Mouse (Mus musculus) forebrain, embryonic 15.5 days (tissue): ENCODE data around the gene Scfd2. TPM values are rescaled to one million over a fixed set of nuclear protein-coding genes. Genes with fewer than 3 reads are reported as not detected.

Experiments
- ATAC-seq: fragments of 200-750 bp; cut with Nextera tagmentation; replicated peaks from 2 replicates; pipeline ENCODE4 v1.8.0; 2017; ENCODE audit warnings: mild to moderate bottlenecking, moderate TSS enrichment, moderate library complexity
- H3K27ac ChIP-seq: fragments of 300-500 bp; sonication (generic); replicated peaks from 2 replicates; pipeline ENCODE4 v1.5.1; 2015; ENCODE audit warnings: mild to moderate bottlenecking, inconsistent platforms
- H3K27me3 ChIP-seq: fragments of 300-500 bp; sonication (generic); 2 replicates; pipeline ENCODE4 v1.6.1; 2015; ENCODE audit warnings: inconsistent platforms
- H3K36me3 ChIP-seq: fragments of 300-500 bp; sonication (generic); 2 replicates; pipeline ENCODE4 v1.6.1; 2015; ENCODE audit warnings: mild to moderate bottlenecking, inconsistent platforms
- H3K4me1 ChIP-seq: fragments of 300-500 bp; sonication (generic); 2 replicates; pipeline ENCODE4 v1.6.1; 2015; ENCODE audit warnings: inconsistent platforms
- H3K4me2 ChIP-seq: fragments of 300-500 bp; sonication (generic); replicated peaks from 2 replicates; pipeline ENCODE4 v1.6.1; 2015; ENCODE audit warnings: mild to moderate bottlenecking, inconsistent platforms
- H3K4me3 ChIP-seq: fragments of 300-500 bp; sonication (generic); 2 replicates; pipeline ENCODE4 v1.5.1; 2015; ENCODE audit warnings: mild to moderate bottlenecking, inconsistent platforms
- H3K9ac ChIP-seq: fragments of 300-500 bp; sonication (generic); replicated peaks from 2 replicates; pipeline ENCODE4 v1.6.1; 2015; ENCODE audit warnings: mild to moderate bottlenecking, inconsistent platforms
- H3K9me3 ChIP-seq: fragments of 300-500 bp; sonication (generic); 2 replicates; pipeline ENCODE4 v1.6.1; 2016; ENCODE audit warnings: inconsistent platforms
- WGBS: fragments of 180-500 bp; shearing (Covaris S2); methylation state at CpG from one replicate; pipeline ENCODE4 v1.1.7; 2015; ENCODE audit warnings: mixed read lengths; 5-methylcytosine and 5-hydroxymethylcytosine counted together
- polyA plus RNA-seq: library from polyadenylated mRNA; unstranded; fragments of >200 nt; fragmentation: Nextera tagmentation; extraction: Ambion mirVana; gene quantifications from 2 replicates; pipeline ENCODE4 v1.2.1, GENCODE M21; 2015

The Scfd2 gene
- polyA plus RNA-seq, 1 experiment from 2014 or later, result 24.7 TPM

DNA sequence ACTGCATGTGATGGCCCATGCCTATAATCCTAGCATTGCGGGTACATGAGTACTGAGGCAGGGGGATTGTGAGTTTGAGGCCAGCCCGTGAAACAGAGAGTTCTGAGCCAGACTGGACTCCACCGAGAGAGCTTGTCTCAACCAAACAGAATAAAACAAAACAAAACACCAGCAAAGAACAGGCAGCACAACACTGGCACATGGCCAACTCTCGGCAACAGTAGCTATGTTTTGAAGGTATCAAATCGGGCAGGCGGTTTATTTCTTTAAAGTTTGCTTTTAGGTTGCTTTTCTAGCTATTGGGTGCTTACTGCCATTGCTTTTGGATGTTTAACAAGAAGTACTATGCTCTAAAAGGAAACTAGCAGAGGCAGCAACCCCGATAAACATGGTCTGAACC lies 251.9 kb downstream of the Scfd2 start:
- H3K4me2 ChIP-seq, result no peak overlapping the region
- no peaks in the 10 kb centered on the region for H3K9me3 ChIP-seq
- no peaks in the 10 kb centered on the region for H3K27me3 ChIP-seq
- WGBS, result 53% methylated on average over 7 of the region's 7 CpGs
- ATAC-seq, result no peak
- 0 out of 2 replicates have a peak, but pooled peaks cover 12% of the 10 kb centered on the region for H3K4me1 ChIP-seq
- H3K9ac ChIP-seq, result no peak overlapping the region
- H3K27ac ChIP-seq, result no peak overlapping the region
- H3K4me3 ChIP-seq, result no peak overlapping the region
- H3K36me3 ChIP-seq, result no peaks in the 10 kb centered on the region

DNA sequence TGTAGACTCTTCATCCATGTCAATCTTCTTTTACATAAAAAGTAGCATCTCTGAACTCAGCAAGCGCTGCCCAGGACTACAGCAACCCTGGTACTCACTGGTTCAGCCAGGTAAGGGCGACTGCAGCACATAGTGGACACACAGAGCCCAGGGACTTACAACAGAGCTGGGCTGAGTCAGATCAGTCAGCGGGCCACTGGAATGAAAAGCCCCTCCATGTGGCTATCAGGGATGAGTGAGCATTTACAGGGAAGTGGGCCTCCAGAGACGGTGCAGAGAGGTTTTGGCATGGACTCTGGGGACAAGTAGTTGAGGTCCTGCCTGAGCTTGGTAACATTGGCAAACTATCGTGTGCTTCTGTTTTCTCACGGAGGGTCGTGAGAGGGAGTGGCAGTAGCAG lies 253.1 kb downstream of the Scfd2 start:
- H3K4me1 ChIP-seq, result 0 out of 2 replicates have a peak, but pooled peaks cover 12% of the 10 kb centered on the region
- no peaks in the 10 kb centered on the region for H3K27me3 ChIP-seq
- no peak overlapping the region for H3K4me2 ChIP-seq
- 78% methylated on average over 7 of the region's 7 CpGs for WGBS
- no peak overlapping the region for H3K27ac ChIP-seq
- no peak for ATAC-seq
- H3K9ac ChIP-seq, result no peak overlapping the region
- H3K4me3 ChIP-seq, result no peak overlapping the region
- H3K9me3 ChIP-seq, result no peaks in the 10 kb centered on the region
- no peaks in the 10 kb centered on the region for H3K36me3 ChIP-seq

DNA sequence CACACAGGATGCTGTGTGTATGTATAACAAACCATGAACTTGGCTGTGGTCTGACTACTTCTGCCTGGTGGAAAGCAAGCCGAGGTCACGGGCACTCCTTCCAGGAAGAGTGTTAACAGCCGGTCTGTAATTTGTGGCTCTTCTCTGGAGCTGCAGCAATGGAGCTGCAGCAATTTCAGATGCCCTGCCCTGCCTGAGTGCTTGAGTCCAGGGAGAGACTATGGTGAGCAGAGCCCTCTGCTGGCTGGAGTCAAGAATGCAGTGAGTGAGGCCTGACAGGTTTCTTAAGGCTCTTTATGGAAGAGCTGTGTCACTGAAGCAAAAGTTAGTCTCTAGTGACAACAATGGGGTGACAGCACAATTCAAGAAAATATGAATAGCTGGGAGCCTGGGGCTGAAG lies 253.8 kb downstream of the Scfd2 start:
- Histone ChIP-seq H3K27ac (no peak overlapping the region; the same call in 1 of the 2 replicates), H3K4me3 (no peak overlapping the region), H3K9me3 (no peaks in the 10 kb centered on the region), H3K36me3 (no peaks in the 10 kb centered on the region), H3K27me3 (no peaks in the 10 kb centered on the region), H3K4me2 (no peak overlapping the region), H3K4me1 (peaks cover 13% of the 10 kb centered on the region), H3K9ac (no peak overlapping the region)
- peak; percentile 78 for ATAC-seq
- 6% methylated on average over 3 of the region's 3 CpGs for WGBS

DNA sequence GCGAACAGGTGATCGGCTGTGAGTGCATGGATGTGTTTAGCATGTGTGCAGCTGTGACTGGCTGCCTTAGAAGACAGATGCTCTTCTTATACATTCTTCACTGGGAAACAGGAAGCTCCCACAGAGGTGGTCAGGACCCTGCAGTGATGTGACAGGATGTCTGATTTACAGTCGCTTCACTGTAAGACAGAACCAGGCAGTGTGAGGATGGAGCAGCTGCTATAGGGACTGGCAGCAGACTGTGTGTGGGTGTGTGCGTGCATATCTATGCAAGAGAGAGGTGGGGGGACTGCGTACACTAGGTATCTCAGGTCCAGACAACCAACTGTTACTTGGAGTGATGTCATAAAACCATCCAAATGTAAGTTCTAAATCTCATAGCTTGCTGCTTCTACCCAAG lies 254.3 kb downstream of the Scfd2 start:
- Histone ChIP-seq H3K27ac (no peak overlapping the region; the same call in 1 of the 2 replicates), H3K4me2 (no peak overlapping the region), H3K9me3 (no peaks in the 10 kb centered on the region), H3K27me3 (no peaks in the 10 kb centered on the region), H3K36me3 (no peaks in the 10 kb centered on the region), H3K9ac (no peak overlapping the region), H3K4me1 (peaks cover 18% of the 10 kb centered on the region), H3K4me3 (no peak overlapping the region)
- WGBS, result 86% methylated on average over 5 of the region's 5 CpGs
- ATAC-seq, result peak; percentile 60

DNA sequence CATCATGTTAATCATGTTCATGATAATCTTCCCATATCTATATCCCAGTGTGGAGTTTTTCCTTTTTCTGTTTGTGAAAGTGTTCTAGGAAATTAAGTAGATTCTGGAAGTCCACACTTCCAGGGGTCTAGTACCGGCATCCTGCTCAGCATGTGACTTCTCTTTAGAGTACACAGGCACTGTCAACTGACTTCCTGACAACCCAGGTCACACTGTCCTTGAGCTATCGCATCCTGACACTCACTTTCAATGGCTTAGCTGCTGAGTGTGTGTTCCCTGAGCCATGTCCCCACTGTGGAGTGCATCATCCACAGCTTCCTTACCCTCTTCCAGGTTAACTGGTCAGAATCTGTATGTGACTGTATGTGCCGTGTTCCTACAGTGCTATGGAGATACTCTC lies 258.2 kb downstream of the Scfd2 start:
- WGBS, result 88% methylated on average over 3 of the region's 3 CpGs
- ATAC-seq, result no peak
- Histone ChIP-seq H3K9ac (no peak overlapping the region), H3K4me2 (no peak overlapping the region), H3K27ac (no peak overlapping the region), H3K36me3 (no peaks in the 10 kb centered on the region), H3K4me3 (no peak overlapping the region), H3K27me3 (no peaks in the 10 kb centered on the region), H3K4me1 (peaks cover 13% of the 10 kb centered on the region), H3K9me3 (no peaks in the 10 kb centered on the region)

DNA sequence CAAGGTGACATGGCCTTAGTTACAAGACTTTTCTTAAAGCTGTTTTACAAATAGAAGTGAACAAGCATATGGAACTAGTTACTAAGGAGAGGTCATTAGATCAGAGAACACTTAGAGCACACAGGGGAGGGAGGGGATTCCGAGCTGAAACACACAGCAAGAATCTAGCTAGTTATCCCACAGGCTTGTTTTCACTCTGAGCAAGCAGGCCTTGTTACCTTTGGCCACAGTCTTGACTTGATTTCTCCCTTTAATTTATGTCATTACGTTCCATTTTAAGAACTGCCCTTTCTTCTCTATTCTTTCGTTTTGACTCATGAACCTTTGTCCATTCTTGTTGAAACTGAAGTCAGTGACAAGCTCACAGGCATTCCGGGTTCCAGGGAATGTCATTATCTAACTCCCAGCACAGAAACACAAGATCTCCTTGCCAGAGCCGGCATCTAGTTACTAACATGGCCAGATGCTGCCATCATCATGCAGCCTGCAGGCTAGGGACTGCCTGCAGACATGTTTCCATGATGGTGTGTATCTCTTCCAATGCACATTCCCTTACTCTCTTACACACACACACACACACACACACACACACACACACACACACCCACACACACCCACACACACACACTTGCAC lies 263.7 kb downstream of the Scfd2 start:
- H3K9ac ChIP-seq, result no peak overlapping the region
- H3K27ac ChIP-seq, result no peak overlapping the region
- 58% methylated on average over 5 of the region's 5 CpGs for WGBS
- no peaks in the 10 kb centered on the region for H3K27me3 ChIP-seq
- peaks cover 15% of the 10 kb centered on the region for H3K4me1 ChIP-seq
- H3K4me3 ChIP-seq, result no peak overlapping the region
- H3K4me2 ChIP-seq, result no peak overlapping the region
- no peak for ATAC-seq
- H3K36me3 ChIP-seq, result no peaks in the 10 kb centered on the region
- H3K9me3 ChIP-seq, result no peaks in the 10 kb centered on the region

DNA sequence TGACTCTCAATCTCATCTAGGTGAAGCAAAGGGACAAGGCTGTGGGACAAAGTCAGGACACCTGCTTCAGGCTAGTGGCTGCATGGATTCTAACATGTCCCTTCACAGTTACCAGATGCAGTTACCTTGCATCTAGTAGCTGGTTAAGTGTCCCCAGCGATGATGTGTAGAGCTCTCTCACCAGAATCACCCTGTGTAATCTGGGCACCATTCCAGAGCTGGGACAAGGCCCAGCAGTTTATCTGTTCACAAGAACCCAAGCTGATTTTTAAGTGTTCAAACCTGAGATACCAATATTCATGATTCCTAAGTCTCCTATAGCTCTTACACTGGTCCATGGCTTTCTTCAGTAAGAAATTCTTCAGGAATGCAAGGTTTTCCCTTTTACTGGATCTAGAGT lies 264.4 kb downstream of the Scfd2 start:
- no peak for ATAC-seq
- 79% methylated on average over 1 of the region's 1 CpGs for WGBS

DNA sequence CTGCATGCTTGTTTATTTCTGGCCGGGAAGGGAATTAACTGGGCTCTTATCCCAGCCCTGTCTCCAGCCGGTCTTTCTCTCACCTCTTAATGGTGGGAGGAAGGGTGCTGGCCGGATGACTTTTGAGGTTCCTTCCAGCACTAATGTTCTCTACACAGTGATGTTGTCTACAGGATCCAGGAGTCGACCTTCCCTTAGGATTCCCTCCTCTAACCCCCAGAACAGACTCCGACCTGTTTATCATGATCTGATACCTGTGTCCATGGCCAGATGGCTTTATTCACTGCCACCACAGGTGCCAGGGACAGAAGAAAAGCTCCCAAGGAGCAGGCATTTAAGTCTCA lies 265.1 kb downstream of the Scfd2 start:
- H3K4me3 ChIP-seq, result no peak overlapping the region

More for the DNA sequence above, 264.4 kb downstream of the Scfd2 start:
- Histone ChIP-seq H3K4me1 (peaks cover 9% of the 10 kb centered on the region), H3K4me3 (no peak overlapping the region), H3K9me3 (no peaks in the 10 kb centered on the region), H3K9ac (no peak overlapping the region), H3K36me3 (no peaks in the 10 kb centered on the region), H3K27me3 (no peaks in the 10 kb centered on the region), H3K27ac (no peak overlapping the region), H3K4me2 (no peak overlapping the region)

DNA sequence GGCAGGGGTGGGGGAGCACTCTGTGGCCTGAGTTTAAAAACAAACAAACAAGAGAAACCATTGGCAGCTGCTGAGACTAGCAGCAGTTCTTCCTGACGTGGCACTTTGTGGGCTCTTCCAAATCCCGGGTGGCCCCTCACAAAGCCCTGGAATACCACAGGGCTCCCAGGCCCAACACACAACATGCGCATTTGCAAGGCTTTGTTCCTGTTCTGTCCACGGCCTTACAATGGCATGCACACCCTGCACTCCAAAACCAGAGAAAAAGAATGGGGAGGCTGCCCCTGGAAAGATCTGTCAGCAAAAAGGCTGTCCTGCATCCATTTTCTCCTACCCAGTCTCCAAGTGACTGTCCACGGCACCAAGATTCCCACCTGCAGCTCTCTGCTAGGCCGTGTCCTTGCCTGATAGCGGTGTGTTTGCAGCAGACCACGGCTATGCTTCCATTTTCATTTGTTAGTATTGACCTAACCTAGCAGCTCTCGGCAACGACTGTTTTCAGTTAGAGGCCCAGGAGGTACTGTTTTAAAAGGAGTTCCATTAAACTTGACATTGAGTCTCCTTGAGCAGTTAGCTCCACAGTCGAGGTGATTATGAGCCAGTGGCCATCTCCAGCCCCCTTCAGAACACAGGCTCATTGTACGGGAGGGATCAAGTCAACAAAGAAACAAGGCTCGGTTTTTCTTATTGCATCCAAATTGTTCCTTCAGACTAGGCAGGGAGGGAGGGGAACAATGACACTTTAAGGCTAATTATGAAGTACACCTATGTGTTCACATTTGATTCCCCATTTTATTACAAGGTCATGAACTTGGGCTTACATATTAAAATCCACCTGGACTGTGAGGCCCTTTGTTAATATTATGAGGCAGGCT lies 265.7 kb downstream of the Scfd2 start:
- ATAC-seq, result no peak
- Histone ChIP-seq H3K27ac (no peak overlapping the region), H3K9ac (no peak overlapping the region), H3K9me3 (no peaks in the 10 kb centered on the region), H3K4me3 (no peak overlapping the region), H3K4me1 (peaks cover 13% of the 10 kb centered on the region), H3K27me3 (no peaks in the 10 kb centered on the region), H3K36me3 (no peaks in the 10 kb centered on the region), H3K4me2 (no peak overlapping the region)
- 33% methylated on average over 13 of the region's 13 CpGs for WGBS

More for the DNA sequence above, 265.1 kb downstream of the Scfd2 start:
- no peak for ATAC-seq
- peaks cover 9% of the 10 kb centered on the region for H3K4me1 ChIP-seq
- no peak overlapping the region for H3K9ac ChIP-seq
- H3K9me3 ChIP-seq, result no peaks in the 10 kb centered on the region
- no peak overlapping the region for H3K27ac ChIP-seq
- no peaks in the 10 kb centered on the region for H3K27me3 ChIP-seq
- 59% methylated on average over 5 of the region's 5 CpGs for WGBS
- H3K4me2 ChIP-seq, result no peak overlapping the region
- H3K36me3 ChIP-seq, result no peaks in the 10 kb centered on the region

DNA sequence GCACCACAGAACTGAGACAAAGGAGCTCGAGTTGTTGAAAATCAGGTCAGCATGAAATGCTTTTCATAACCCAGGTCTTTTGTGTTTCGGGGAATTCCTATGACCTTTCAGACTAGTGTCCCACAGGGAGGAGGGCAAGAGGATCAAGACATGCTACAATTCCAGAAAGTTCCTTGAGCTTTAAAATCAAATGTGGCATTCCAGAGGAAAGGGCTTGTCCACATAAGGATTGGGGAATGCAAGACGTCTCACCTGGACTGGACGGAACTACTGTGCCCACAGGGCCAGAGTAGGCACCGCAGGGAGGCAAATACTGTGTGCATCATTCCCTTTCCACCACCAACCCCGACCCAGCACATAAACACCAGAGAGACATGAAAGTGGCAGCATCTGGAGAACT lies 266.4 kb downstream of the Scfd2 start:
- Histone ChIP-seq H3K4me1 (peaks cover 20% of the 10 kb centered on the region), H3K9me3 (no peaks in the 10 kb centered on the region), H3K4me3 (no peak overlapping the region), H3K27ac (no peak overlapping the region), H3K36me3 (no peaks in the 10 kb centered on the region), H3K27me3 (no peaks in the 10 kb centered on the region), H3K9ac (no peak overlapping the region), H3K4me2 (no peak overlapping the region)
- ATAC-seq, result no peak
- WGBS, result 66% methylated on average over 6 of the region's 6 CpGs

DNA sequence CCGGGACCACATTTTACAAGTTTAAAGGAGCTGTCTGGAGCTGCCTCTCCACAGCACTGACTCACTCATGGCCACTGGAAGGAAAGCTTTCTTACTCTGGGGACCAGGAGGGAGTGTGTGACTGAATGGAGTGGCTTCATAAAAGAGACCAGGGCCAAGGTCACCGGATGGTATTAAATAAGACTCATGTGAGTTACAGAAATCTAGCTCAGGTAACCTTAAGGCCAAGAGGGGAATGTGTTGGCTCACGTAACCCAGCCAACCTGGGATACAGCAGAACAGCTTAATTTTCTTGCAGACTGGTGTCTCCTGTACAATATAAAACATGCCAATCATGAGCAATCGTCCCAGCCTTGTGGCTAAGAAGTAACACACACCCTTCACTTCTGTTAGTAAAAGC lies 267.0 kb downstream of the Scfd2 start:
- no peaks in the 10 kb centered on the region for H3K9me3 ChIP-seq
- no peak overlapping the region for H3K4me3 ChIP-seq
- H3K36me3 ChIP-seq, result no peaks in the 10 kb centered on the region
- no peak overlapping the region for H3K9ac ChIP-seq
- H3K4me2 ChIP-seq, result no peak overlapping the region
- H3K27ac ChIP-seq, result no peak overlapping the region
- no peaks in the 10 kb centered on the region for H3K27me3 ChIP-seq
- no peak for ATAC-seq
- 83% methylated on average over 4 of the region's 4 CpGs for WGBS
- H3K4me1 ChIP-seq, result peaks cover 22% of the 10 kb centered on the region

DNA sequence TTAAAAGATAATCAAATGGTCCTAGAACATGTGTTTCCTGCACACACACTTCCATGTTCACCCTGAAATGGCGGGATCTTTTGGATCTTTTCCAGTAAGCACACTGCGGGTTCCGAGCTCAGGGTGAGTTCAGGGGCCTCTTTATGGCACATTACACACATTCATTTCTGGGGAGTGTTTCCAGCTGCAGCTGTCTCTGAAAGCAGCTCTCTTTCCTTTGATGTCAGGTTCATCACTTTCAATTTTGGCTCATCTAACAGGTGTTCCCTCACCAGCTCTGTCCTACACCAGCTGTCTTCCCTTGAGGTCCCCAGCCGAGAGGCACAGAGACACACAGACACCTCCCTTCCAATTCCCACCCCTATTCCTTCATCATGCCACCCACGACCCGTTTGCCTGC lies 270.5 kb downstream of the Scfd2 start:
- Histone ChIP-seq H3K27ac (no peak overlapping the region), H3K4me1 (peaks cover 19% of the 10 kb centered on the region), H3K9me3 (no peaks in the 10 kb centered on the region), H3K4me3 (no peak overlapping the region), H3K27me3 (no peaks in the 10 kb centered on the region), H3K9ac (no peak overlapping the region), H3K36me3 (no peaks in the 10 kb centered on the region), H3K4me2 (no peak overlapping the region)
- ATAC-seq, result no peak
- 27% methylated on average over 6 of the region's 6 CpGs for WGBS
